Mouse (Mus musculus) frontal cortex, postnatal 36 days (tissue): ENCODE results near the gene Elf2.

Experiments used
- DNase-seq, 2 experiments: peaks; one replicate each; pipeline ENCODE4 v3.0.0; 2022; ENCODE audit warnings: low spot score in 2 of 2

The Elf2 gene

GRCm38 (mm10) chr3:51213111-51213510 lies 127.4 kb downstream of the Elf2 start:
- no peak for DNase-seq

GRCm38 (mm10) chr3:51210485-51210884 lies 130.0 kb downstream of the Elf2 start:
- DNase-seq = no peak

- no peak for DNase-seq
Measured at GRCm38 (mm10) chr3:51209503-51210314, 130.8 kb downstream of the Elf2 start.

DNA sequence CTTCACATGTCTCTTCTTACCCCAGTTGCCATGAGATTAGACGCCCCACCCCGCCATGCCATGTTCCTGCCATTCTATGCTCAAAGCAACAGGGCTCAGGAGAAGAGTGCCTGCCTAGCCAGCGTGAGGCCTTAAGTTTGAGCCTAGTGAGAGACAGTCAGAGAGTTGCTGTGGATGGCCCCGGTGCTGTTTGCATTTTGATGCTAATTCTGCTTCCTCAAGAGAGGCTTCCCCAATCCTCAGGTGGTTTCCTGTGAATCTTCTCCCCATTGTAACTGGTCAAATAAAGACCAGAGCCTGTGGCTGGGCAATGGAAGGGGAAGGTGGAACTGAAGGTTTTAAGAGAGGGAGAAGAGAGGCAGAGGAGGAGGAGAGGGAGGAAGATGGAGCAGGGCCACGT lies 131.8 kb downstream of the Elf2 start:
- no peak for DNase-seq

- DNase-seq = no peak
Measured at GRCm38 (mm10) chr3:51206521-51206920, 133.9 kb downstream of the Elf2 start.

- DNase-seq = no peak
Measured at GRCm38 (mm10) chr3:51204897-51205296, 135.6 kb downstream of the Elf2 start.

DNA sequence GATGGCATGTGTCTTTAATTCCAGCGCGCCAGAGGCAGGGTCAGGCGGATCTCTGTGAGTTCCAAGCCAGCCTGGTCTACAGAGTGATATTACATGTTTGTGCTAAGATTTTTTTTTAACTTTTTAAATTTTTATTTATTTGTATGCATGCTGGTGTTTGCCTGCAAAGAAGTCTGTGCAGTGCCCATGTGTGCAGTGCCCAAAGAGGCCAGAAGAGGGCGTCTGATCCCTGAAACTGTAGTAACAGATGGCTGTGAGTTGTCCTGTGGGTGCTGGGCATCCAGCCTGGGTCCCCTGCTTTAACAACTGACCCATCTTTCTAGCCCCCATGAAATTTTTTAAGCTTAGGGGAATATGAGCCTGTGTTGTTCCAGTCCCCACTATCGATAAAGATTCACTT lies 136.0 kb downstream of the Elf2 start:
- DNase-seq = no peak

DNA sequence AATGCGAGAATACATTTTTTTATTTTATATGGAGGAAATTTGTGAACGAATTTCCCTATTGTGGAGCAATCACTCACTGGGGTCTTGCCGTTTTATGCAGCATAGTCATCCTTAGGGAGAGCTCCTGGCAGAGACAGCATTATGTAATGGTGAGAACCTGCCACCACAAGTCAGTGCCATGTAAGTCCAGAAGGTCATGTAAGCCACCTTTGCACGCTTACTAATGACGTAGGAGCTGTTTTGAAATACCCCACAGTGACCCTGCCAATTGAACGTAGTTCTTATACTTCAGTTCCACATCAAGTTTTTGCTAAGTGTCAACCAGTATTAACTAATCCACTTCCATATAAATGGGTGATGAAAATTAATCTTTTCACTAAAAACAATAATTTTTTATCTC lies 136.6 kb downstream of the Elf2 start:
- no peak for DNase-seq
